Mouse (Mus musculus): ENCODE measurements around the gene Kpna2. TPM values are rescaled to one million over a fixed set of nuclear protein-coding genes. Genes with fewer than 3 reads are reported as not detected.
"Not testable (repeated sequence)": the region's sequence is repeated elsewhere in the genome, so short reads cannot be mapped to it uniquely, and the experiment has no call there.

The Kpna2 gene
- polyA plus RNA-seq, 1 experiment from 2014 or later, result 157 TPM

DNA sequence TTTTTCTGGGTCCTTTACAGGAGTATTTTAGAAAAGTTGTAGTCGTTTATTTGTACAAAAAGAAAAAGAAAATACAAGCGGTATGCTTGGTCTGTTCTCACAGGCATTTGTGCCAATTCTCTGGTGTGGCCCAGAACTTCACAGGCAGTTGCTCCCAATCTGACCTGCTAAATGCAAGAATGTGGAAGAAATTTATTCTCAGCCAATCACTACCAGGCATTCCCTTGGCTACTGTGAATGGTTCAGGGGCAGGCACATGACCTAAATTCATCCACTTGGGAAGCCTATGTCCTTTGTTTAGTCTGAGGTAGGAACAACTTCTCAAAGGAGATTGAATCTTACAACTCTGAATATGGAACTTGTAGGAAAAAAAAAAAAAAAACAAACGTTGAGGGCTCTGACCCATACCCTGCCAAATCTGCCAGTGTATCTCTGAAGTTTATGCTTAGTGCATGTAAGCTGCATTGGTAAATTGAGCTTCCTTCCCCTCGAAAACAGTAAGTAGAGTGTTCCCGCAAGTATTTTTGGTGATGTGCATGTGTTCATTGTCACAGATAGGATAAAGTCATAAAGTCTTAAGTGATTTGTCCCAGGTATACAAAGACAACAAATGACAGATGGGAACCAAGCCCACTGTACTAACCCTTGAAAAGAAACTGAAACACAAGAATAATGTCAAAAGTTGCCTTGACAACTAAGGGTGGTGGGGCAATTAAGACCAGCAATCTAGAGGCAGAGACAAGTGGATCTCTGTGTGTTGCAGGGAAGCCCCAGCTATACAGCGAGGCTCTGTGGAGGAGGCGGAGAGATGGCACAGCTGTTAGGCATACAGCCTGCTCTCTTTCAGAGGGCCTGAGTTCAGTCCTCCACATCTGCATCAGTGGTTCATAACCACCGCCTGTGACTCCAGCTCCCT lies 2.7 kb upstream of the Kpna2 start:
- Histone ChIP-seq H3K4me3 (replicated peaks; ENCODE audit: low read depth, low read length) (no peak overlapping the region), H3K9ac (ENCODE audit: low read depth, low read length) (no peak overlapping the region), H3K9me3 (replicated peaks; ENCODE audit: low read length) (no peaks in the 10 kb centered on the region), H3K27me3 (ENCODE audit: insufficient read depth, low read length) (no peaks in the 10 kb centered on the region), H3K4me2 (ENCODE audit: low read length) (no peak overlapping the region), H3K4me1 (replicated peaks; ENCODE audit: insufficient read depth, low read length) (0 out of 2 replicates have a peak, but pooled peaks cover 5% of the 10 kb centered on the region), H3K27ac (peak overlapping the region; percentile 47; the same call in 1 of the 2 replicates), H3K36me3 (ENCODE audit: insufficient read depth, low read length) (no peaks in the 10 kb centered on the region)
- 46% methylated on average over 7 of the region's 8 CpGs for WGBS
- ATAC-seq (replicated peaks; ENCODE audit: low FRiP score, low read depth) (peak; percentile 33; the same call in 1 of the 2 replicates), DNase-seq (ENCODE audit: low spot score) (peak; percentile 71)
- no peak for TF ChIP-seq CTCF (IDR thresholded peaks at IDR 0.05; ENCODE audit: low read depth)

DNA sequence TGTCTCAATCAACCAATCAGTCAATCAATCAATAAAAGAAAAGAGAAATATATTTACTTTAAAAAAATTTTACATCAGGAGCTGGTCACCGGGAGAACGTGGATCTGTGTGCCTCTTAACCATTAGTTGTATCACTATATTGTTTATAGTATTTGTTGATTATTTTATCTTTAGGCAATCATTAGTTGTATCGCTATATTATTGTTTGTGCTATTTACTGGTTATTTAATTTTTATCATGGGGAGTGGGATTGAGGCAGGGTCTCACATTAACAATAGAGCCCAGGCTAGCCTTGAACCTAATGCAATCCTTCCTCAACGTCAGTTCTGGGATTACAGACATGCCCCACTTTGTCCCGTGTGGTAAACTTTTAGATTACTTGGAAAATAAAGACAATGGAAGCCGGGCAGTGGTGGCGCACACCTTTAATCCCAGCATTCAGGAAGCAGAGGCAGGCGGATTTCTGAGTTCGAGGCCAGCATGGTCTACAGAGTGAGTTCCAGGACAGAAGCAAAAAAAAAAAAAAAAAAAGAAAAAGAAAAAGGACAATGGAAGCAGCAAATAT lies 690 bp upstream of the Kpna2 start:
- no peaks in the 10 kb centered on the region for H3K9me3 ChIP-seq (replicated peaks; ENCODE audit: low read length)
- ATAC-seq (replicated peaks; ENCODE audit: low FRiP score, low read depth), result no peak
- 0 out of 2 replicates have a peak, but pooled peaks cover 8% of the 10 kb centered on the region for H3K4me1 ChIP-seq (replicated peaks; ENCODE audit: insufficient read depth, low read length)
- TF ChIP-seq CTCF (IDR thresholded peaks at IDR 0.05; ENCODE audit: low read depth), result no peak
- peak overlapping the region; percentile 55; the same call in 1 of the 2 replicates for H3K9ac ChIP-seq (ENCODE audit: low read depth, low read length)
- H3K27me3 ChIP-seq (ENCODE audit: insufficient read depth, low read length), result no peaks in the 10 kb centered on the region
- peak overlapping the region; percentile 39 for H3K4me2 ChIP-seq (ENCODE audit: low read length)
- no peak overlapping the region for H3K4me3 ChIP-seq (replicated peaks; ENCODE audit: low read depth, low read length)
- no peak for DNase-seq (ENCODE audit: low spot score)
- peaks cover 4% of the 10 kb centered on the region; the same call in 1 of the 2 replicates for H3K36me3 ChIP-seq (ENCODE audit: insufficient read depth, low read length)
- 85% methylated on average over 9 of the region's 9 CpGs for WGBS
- H3K27ac ChIP-seq, result peak overlapping the region; percentile 32; the same call in 1 of the 2 replicates

DNA sequence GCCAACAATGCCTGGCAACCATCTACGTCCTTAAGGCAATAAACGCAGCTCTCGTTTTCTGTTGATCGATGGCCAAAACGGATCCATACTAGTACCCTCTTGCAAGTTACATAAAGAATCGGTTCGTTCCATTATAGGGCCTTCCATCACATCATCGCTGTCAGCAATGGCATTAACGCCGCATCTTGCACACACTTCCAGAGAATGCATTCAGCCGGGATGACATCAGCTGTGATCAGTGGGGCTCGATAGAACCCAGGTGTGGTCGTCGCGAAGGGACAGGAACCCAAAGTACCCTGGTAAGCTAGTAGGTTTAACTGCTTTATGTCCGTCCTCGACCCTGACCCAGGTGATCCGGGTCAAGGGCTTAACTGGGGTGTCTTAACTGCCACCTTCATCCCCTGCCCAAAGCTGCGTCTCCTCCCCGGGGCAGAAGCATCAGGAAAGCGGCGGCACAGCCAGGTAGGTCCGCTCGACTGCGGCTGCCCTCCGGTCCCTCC lies 640 bp downstream of the Kpna2 start:
- peak overlapping the region; percentile 93 for H3K4me3 ChIP-seq (replicated peaks; ENCODE audit: low read depth, low read length)
- no peak for TF ChIP-seq CTCF (IDR thresholded peaks at IDR 0.05; ENCODE audit: low read depth)
- peak overlapping the region; percentile 82 for H3K4me2 ChIP-seq (ENCODE audit: low read length)
- peak; percentile 25; the same call in 1 of the 2 replicates for ATAC-seq (replicated peaks; ENCODE audit: low FRiP score, low read depth)
- under 1% methylated on average over 26 of the region's 26 CpGs for WGBS
- no peaks in the 10 kb centered on the region for H3K27me3 ChIP-seq (ENCODE audit: insufficient read depth, low read length)
- peak; percentile 40 for DNase-seq (ENCODE audit: low spot score)
- H3K9ac ChIP-seq (ENCODE audit: low read depth, low read length), result peak overlapping the region; percentile 85
- H3K27ac ChIP-seq, result peak overlapping the region; percentile 87
- no peaks in the 10 kb centered on the region for H3K9me3 ChIP-seq (replicated peaks; ENCODE audit: low read length)
- peaks cover 9% of the 10 kb centered on the region for H3K36me3 ChIP-seq (ENCODE audit: insufficient read depth, low read length)
- H3K4me1 ChIP-seq (replicated peaks; ENCODE audit: insufficient read depth, low read length), result 0 out of 2 replicates have a peak, but pooled peaks cover 8% of the 10 kb centered on the region

DNA sequence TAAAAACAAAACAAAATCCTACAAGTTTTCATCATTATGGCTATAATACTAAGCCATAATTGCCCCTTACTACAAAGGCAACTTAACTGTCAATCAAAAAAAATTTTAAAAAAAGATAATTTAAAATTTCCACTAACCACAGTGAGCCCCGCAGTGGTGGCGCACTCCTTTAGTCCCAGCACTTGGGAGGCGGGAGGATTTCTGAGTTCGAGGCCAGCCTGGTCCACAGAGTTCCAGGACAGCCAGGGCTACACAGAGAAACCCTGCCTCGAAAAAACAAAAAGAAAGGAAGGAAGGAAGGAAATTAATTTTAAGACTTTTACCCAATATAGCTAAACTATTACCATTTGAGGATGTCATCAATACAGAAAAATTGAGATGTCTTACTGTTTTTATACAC lies 1.4 kb downstream of the Kpna2 start:
- Histone ChIP-seq H3K9me3 (replicated peaks; ENCODE audit: low read length) (no peaks in the 10 kb centered on the region), H3K27ac (no peak overlapping the region), H3K36me3 (ENCODE audit: insufficient read depth, low read length) (peaks cover 11% of the 10 kb centered on the region), H3K4me2 (ENCODE audit: low read length) (peak overlapping the region; percentile 82), H3K27me3 (ENCODE audit: insufficient read depth, low read length) (no peaks in the 10 kb centered on the region), H3K4me3 (replicated peaks; ENCODE audit: low read depth, low read length) (peak overlapping the region; percentile 93), H3K4me1 (replicated peaks; ENCODE audit: insufficient read depth, low read length) (0 out of 2 replicates have a peak, but pooled peaks cover 8% of the 10 kb centered on the region), H3K9ac (ENCODE audit: low read depth, low read length) (peak overlapping the region; percentile 85; the same call in 1 of the 2 replicates)
- 17% methylated on average over 5 of the region's 5 CpGs for WGBS
- ATAC-seq (replicated peaks; ENCODE audit: low FRiP score, low read depth), result no peak
- no peak for TF ChIP-seq CTCF (IDR thresholded peaks at IDR 0.05; ENCODE audit: low read depth)
- DNase-seq (ENCODE audit: low spot score), result no peak

DNA sequence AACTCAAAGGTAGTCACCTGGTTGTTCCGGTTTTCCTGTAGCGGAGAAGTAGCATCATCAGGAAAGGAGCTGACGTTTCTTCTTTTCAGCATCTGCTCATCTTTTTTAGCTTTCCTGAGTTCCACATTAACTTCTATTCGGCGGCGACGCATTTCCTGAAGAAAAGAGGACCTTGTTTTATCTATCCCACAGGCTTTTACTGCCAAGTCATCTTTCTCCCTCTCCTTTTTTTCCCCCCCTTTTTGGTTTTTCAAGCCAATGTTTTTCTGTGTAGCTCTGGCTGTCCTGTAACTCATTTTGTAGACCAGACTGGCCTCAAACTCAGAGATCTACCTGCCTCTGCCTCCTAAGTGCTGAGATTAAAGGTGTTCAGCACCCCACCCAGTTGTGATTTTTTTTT lies 2.8 kb downstream of the Kpna2 start:
- H3K4me3 ChIP-seq (replicated peaks; ENCODE audit: low read depth, low read length); H3K27ac ChIP-seq; H3K4me2 ChIP-seq (ENCODE audit: low read length); H3K9ac ChIP-seq (ENCODE audit: low read depth, low read length); DNase-seq (ENCODE audit: low spot score); ATAC-seq (replicated peaks; ENCODE audit: low FRiP score, low read depth); H3K4me1 ChIP-seq (replicated peaks; ENCODE audit: insufficient read depth, low read length); H3K9me3 ChIP-seq (replicated peaks; ENCODE audit: low read length); H3K27me3 ChIP-seq (ENCODE audit: insufficient read depth, low read length): not testable (repeated sequence)
- 90% methylated on average over 7 of the region's 7 CpGs for WGBS
- H3K36me3 ChIP-seq (ENCODE audit: insufficient read depth, low read length), result peaks cover 13% of the 10 kb centered on the region
